ENCODE assay signal across 12 mouse cellular contexts in the genomic region with DNA sequence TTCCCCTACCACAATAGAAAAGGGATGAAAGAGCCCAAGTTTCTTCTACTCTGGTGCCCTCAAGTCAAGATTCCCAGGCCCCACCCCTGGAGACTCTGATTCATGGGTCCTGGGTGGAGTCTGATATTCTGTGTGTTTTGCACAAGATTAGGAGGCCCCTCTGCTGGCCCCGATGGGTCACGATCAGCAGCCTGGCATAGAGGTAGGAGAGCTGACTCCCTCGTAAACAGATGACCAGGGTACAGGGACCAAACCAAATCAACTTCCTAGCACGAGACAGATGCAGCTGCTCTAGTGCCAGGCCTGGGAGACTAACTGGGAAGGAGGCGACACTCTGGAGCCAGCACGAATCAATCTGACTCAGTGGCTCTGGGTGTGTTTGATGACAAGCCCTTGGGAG. TPM values are rescaled to one million over a fixed set of nuclear protein-coding genes. Genes with fewer than 3 reads are reported as not detected.
DNase-seq lines count a peak whose midpoint lies in the region; ATAC-seq and TF ChIP-seq lines count a peak whose summit lies in the region.
"Had no signal": no experiment of that assay in that cellular context is flagged by ENCODE, and none has a peak within 500 bp of the region (broad histone marks: within the 10 kb centered on the region; RNA-seq: fewer than 3 reads in every experiment).

No protein-coding gene starts in this region.

- TF ChIP-seq CTCF in kidney, adult 2 months (conservative IDR thresholded peaks at IDR 0.05; ENCODE audit: insufficient read depth, insufficient read length, low read depth, low read length) = no peak

- H3K27ac ChIP-seq in kidney, adult 2 months (ENCODE audit: insufficient read depth, low read depth, low read length) = peak overlapping the region; percentile 85
- H3K27ac ChIP-seq in limb, embryonic 14.5 days (replicated peaks; ENCODE audit: low read depth, low read length) = peak overlapping the region; percentile 52; the same call in 1 of the 2 replicates

- TF ChIP-seq POLR2A in kidney, adult 2 months (IDR thresholded peaks at IDR 0.05; ENCODE audit: low read depth, low read length) = no peak
- no peak for TF ChIP-seq POLR2A in limb, embryonic 14.5 days (IDR thresholded peaks at IDR 0.05; ENCODE audit: borderline replicate concordance, extremely low read depth, insufficient read depth, insufficient read length)

- H3K4me2 ChIP-seq in limb, embryonic 14.5 days (replicated peaks; ENCODE audit: low read depth, low read length, severe bottlenecking) = no peak overlapping the region

- H3K36me3 ChIP-seq in kidney, adult 2 months (ENCODE audit: control insufficient read depth, insufficient read depth, low read length) = no peaks in the 10 kb centered on the region
- 0 out of 2 replicates have a peak, but pooled peaks cover 3% of the 10 kb centered on the region for H3K36me3 ChIP-seq in limb, embryonic 14.5 days (ENCODE audit: control insufficient read depth, insufficient read depth, low read length)

- no peak overlapping the region for H3K4me3 ChIP-seq in kidney, adult 2 months (ENCODE audit: insufficient read depth, low read depth, low read length)
- no peak overlapping the region for H3K4me3 ChIP-seq in limb, embryonic 14.5 days (replicated peaks; ENCODE audit: low read length)

- ATAC-seq in limb, embryonic 14.5 days (ENCODE audit: low FRiP score, low read depth) = no peak
- ATAC-seq: Patski had no signal

- H3K27me3 ChIP-seq in kidney, adult 2 months (replicated peaks; ENCODE audit: control insufficient read depth, insufficient read depth, low read length) = no peaks in the 10 kb centered on the region
- no peaks in the 10 kb centered on the region for H3K27me3 ChIP-seq in limb, embryonic 14.5 days (ENCODE audit: control insufficient read depth, insufficient read depth, low read length)
- H3K27me3 ChIP-seq: Patski had no signal

- H3K4me1 ChIP-seq in kidney, adult 2 months (ENCODE audit: control insufficient read depth, insufficient read depth, low read length) = peaks cover 28% of the 10 kb centered on the region
- H3K4me1 ChIP-seq in limb, embryonic 14.5 days (ENCODE audit: control insufficient read depth, insufficient read depth, low read length) = peaks cover 86% of the 10 kb centered on the region

- 80% methylated on average over 6 of the region's 6 CpGs for WGBS in kidney, adult 2 months
- 79% methylated on average over 6 of the region's 6 CpGs for WGBS in limb, embryonic 14.5 days

- H3K9me3 ChIP-seq in limb, embryonic 14.5 days (ENCODE audit: control insufficient read depth, low read length) = no peaks in the 10 kb centered on the region

- DNase-seq in kidney, adult 2 months = no peak
- no peak for DNase-seq in kidney, postnatal 25 days
- DNase-seq in NIH3T3 (ENCODE audit: low read depth) = peak; percentile 49
- peak; percentile 30 for DNase-seq in c-Kit-positive CD71-negative TER-119-negative erythroid progenitor cells, embryonic 14.5 days (ENCODE audit: low read depth)
- DNase-seq in limb, embryonic 14.5 days (ENCODE audit: low spot score) = no peak
- no peak for DNase-seq in right cerebral cortex, adult 18-20 months
- DNase-seq in layer of hippocampus, adult 18-20 months (ENCODE audit: low spot score in 2 of 2) = no peak
- DNase-seq: cerebellum, adult 9-10 months; layer of hippocampus, postnatal 36 days; retina, postnatal 1 day; thymus, postnatal 25 days had no signal

- H3K9ac ChIP-seq in limb, embryonic 14.5 days (ENCODE audit: low read depth, low read length, severe bottlenecking) = no peak overlapping the region

RNA-seq across cellular contexts. Expression of a gene that starts 51.0 kb away (rescaled TPM):
- polyA plus RNA-seq in kidney, adult 2 months (2012; rRNA removed) = 15.9 and 22.8 TPM in 2 replicates
- polyA plus RNA-seq in limb, embryonic 14.5 days (2012; rRNA removed) = 23.5 and 43.1 TPM in 2 replicates
- polyA plus RNA-seq in limb, embryonic 14.5 days (2014; fragmentation: Nextera tagmentation; extraction: Ambion mirVana) = 12.0 and 14.7 TPM in 2 replicates
- total RNA-seq in layer of hippocampus, adult 18-20 months (2021) = 1 to 10 TPM; 1.3 to 2.5 TPM

Comparison
In these comparisons a context has a peak if more than half of its experiments do, and no peak if none do; other contexts are left out.
1. DNase-seq: peak in NIH3T3 (single experiment) and c-Kit-positive CD71-negative TER-119-negative erythroid progenitor cells, embryonic 14.5 days (single experiment); none in kidney, adult 2 months (single experiment), kidney, postnatal 25 days (0 of 2), limb, embryonic 14.5 days (single experiment), right cerebral cortex, adult 18-20 months (single experiment) and layer of hippocampus, adult 18-20 months (0 of 2).